Mouse (Mus musculus): ENCODE measurements around the gene Gdpd4.

Gdpd4 gene

DNA sequence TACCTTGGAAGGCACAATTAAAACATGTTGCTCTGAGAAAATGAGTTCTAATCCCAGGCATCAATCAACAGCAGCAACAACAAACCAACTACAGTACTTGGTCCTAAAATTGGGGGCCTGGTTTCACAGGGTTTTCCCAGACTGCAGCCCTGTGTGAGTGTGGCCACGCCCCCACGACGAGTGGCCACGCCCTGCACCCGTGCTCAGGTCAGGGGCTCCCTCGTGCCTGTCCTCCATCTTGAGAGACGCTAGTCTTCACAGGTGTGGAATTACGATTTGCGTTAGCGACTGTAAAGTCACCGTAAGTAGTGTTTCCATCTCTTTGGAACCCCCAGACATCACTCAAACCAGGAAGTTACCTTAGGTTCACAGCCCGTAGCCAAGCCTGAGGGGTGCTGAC is at the start of gene Gdpd4:
Gdpd4 (plus strand) TSS at position 214 of the 400 bp plus-strand sequence.
- Histone ChIP-seq H3K27me3 (ENCODE audit: control insufficient read depth, insufficient read depth, low read length, poor library complexity, severe bottlenecking) (no peaks in the 10 kb centered on the region), H3K36me3 (ENCODE audit: control insufficient read depth, insufficient read depth, low read length, poor library complexity, severe bottlenecking) (no peaks in the 10 kb centered on the region)
- DNase-seq (ENCODE audit: low read depth, low spot score), result no peak

DNA sequence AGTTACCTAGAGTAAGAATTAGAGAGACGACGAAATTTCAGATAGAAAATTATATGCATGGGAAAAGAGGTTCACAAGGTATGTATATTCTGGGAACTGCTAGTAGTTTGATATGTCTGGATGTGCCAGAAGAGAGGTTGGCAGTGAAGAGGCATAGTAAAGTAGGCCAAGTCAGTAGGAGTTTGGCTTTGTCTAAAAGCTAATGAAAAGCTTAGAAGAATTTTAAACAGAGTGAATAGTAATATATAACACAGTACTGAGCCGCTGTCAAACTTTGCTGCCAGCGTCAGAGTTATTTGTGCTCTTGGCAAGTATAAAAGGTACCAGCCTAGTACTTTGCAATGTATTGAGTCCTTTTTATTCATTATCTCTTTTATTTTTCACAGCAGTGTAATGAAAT is 47.4 kb upstream of the Gdpd4 start:
- no peak for DNase-seq (ENCODE audit: low read depth, low spot score)
- Histone ChIP-seq H3K27me3 (ENCODE audit: control insufficient read depth, insufficient read depth, low read length, poor library complexity, severe bottlenecking) (no peaks in the 10 kb centered on the region), H3K36me3 (ENCODE audit: control insufficient read depth, insufficient read depth, low read length, poor library complexity, severe bottlenecking) (no peaks in the 10 kb centered on the region)

DNA sequence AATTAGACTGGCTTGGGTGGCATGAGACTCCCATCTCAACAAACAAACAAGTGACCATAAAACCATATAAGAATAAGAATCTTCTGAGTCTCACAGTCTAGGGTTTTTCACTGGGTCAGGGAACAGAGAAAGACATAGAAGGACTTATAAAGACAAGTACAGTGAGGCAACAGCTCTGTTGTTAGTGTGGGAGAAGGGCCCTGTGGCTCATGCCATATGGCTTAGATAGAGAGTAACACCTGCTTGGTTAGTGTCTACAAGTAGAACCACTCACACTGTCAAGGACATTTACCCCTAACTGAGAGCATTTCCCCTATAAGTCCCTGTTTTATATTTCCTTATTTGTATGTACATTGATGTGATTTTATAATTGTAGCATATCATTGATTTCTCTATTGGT is 46.4 kb upstream of the Gdpd4 start:
- Histone ChIP-seq H3K27me3 (ENCODE audit: control insufficient read depth, insufficient read depth, low read length, poor library complexity, severe bottlenecking) (no peaks in the 10 kb centered on the region), H3K36me3 (ENCODE audit: control insufficient read depth, insufficient read depth, low read length, poor library complexity, severe bottlenecking) (no peaks in the 10 kb centered on the region)
- DNase-seq (ENCODE audit: low read depth, low spot score), result no peak

DNA sequence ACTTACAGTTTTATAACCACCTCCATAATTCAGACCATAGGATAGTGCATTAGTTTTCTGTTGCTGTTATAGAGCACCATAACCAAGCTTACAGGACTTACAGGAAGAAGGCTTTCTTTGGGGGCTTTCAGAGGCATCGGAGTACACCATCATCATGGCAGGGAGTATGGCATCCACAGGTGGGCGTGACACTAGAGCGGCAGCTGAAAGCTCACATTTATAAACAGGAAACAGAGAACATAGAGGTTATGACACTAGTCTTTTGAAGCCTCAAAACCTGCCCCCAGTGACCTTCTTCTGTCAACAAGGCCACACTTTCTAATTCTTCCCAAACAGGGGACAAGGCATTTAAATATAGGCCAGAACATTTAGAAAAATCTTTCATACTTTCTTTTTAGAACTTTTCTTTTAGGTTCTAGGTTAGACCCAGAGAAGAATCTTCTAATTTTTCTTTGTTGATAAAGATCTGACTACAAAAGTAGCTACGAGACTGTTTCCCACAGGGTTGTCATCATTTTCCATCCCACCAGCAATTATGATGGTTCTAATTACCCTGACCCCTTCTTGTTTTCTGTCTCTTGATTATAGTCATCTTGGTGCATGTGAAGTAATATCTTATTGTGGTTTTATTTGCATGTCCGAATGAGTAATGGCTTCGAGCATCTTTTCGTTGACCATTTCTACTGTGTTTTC is 41.8 kb upstream of the Gdpd4 start:
- no peak for DNase-seq (ENCODE audit: low read depth, low spot score)
- Histone ChIP-seq H3K36me3 (ENCODE audit: control insufficient read depth, insufficient read depth, low read length, poor library complexity, severe bottlenecking) (no peaks in the 10 kb centered on the region), H3K27me3 (ENCODE audit: control insufficient read depth, insufficient read depth, low read length, poor library complexity, severe bottlenecking) (no peaks in the 10 kb centered on the region)

DNA sequence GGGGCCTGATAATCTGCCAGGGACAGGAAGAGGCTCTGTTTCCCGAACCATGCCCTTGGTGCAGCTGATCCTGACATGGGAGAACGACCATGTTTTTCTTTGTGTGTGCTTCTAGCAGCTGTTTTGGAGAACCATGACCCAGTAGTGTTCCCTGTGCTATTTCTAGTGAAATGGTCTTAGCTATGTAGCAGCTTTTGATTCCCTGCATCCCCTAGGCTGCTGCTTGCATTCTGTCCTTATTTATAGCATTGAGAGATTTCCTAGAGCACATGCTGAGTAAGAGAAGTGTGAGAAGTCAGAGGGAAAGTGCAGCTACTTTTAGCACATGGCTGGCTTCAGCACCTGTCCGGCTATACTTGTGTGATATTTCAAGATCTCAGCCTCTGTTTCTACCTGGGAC is 8.1 kb upstream of the Gdpd4 start:
- no peaks in the 10 kb centered on the region for H3K36me3 ChIP-seq (ENCODE audit: control insufficient read depth, insufficient read depth, low read length, poor library complexity, severe bottlenecking)
- DNase-seq (ENCODE audit: low read depth, low spot score), result no peak
- H3K27me3 ChIP-seq (ENCODE audit: control insufficient read depth, insufficient read depth, low read length, poor library complexity, severe bottlenecking), result no peaks in the 10 kb centered on the region

DNA sequence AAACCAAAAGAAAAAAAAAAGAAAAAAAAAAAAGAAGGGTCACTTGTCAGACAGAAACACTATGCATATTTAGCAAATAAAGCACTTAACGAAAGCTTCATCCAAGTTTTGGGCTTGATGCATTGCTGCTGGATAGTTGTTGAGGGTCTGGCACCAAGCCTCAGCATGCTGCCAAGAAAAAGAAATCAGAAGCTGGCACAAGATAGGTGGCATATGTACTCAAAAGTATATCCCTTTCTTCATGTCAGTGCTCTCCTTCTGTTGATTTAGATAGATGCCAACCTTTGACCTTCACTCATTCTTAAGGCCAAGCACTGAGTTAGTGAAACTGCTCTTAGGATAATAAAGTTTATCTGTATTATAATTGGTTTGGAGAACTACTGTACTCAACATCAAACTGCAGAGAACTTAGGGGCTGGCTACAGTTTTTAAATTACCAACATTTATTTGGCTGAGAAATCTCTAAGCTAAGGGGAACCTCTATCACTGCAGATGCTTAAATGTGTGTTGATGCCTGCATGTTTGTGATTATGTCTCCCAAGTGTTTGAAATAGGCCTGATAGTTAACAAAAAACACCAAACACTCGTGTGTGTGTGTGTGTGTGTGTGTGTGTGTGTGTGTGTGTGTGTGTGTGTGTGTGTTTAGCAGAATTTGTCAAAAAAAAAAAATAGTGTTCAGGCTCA is 4.8 kb upstream of the Gdpd4 start:
- Histone ChIP-seq H3K36me3 (ENCODE audit: control insufficient read depth, insufficient read depth, low read length, poor library complexity, severe bottlenecking) (no peaks in the 10 kb centered on the region), H3K27me3 (ENCODE audit: control insufficient read depth, insufficient read depth, low read length, poor library complexity, severe bottlenecking) (no peaks in the 10 kb centered on the region)
- no peak for DNase-seq (ENCODE audit: low read depth, low spot score)

DNA sequence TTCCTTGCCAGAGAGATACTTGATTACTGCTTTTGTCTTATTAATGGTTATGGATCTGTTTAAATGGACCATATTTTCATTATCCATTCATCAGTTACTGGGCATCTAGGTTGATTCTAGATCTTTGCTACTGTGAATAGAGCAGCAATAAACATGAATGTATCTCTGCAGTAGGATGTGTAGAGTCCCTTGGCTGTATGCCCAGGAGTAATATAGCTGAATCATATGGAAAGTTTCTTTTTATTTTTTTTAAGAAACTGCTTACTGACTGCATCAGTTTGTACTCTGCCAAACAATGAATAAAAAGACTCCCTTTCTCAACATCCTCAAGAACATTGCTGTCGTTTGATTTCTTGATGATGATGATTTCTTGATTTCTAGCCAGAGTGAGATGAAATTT is 6.1 kb downstream of the Gdpd4 start:
- H3K27me3 ChIP-seq (ENCODE audit: control insufficient read depth, insufficient read depth, low read length, poor library complexity, severe bottlenecking), result no peaks in the 10 kb centered on the region
- DNase-seq (ENCODE audit: low read depth, low spot score), result no peak
- no peaks in the 10 kb centered on the region for H3K36me3 ChIP-seq (ENCODE audit: control insufficient read depth, insufficient read depth, low read length, poor library complexity, severe bottlenecking)

DNA sequence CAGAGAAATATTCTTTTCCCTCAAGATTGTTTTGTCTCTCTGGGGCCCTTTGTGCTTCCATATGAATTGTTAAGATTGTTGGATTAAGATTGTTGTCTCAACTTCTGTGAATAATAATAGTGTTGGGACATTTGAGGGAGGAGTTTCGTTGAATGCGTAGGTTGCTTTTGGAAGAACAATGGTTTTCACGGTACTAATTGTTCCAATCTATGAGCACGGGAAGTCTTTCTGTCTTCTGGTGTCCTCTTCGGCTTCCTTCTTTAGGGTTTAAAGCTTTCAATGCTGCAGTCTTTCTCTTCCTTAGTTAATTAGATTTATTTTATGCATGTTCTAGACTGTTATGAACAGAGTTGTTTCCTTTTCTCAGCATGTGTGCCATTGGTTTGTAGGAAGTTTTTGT is 7.2 kb downstream of the Gdpd4 start:
- no peak for DNase-seq (ENCODE audit: low read depth, low spot score)
- Histone ChIP-seq H3K36me3 (ENCODE audit: control insufficient read depth, insufficient read depth, low read length, poor library complexity, severe bottlenecking) (no peaks in the 10 kb centered on the region), H3K27me3 (ENCODE audit: control insufficient read depth, insufficient read depth, low read length, poor library complexity, severe bottlenecking) (no peaks in the 10 kb centered on the region)

DNA sequence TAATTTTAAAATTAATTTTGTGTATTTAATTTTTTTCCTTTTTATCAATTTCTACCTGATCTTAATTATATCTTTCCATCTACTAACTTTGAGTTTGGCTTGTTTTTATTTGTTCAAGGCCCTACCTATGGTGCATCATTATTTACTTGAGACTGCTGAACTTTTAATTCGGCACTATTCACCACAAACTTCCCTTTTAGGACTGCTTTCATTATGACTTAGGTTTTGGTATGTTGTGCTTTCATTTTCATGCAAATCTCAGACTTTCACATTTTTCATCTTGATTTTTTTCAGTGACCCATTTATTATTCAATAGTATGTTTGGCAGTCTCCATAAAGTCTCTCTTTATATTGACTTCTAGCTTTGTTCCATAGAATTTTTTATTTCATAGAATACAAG is 24.7 kb downstream of the Gdpd4 start:
- no peaks in the 10 kb centered on the region for H3K36me3 ChIP-seq (ENCODE audit: control insufficient read depth, insufficient read depth, low read length, poor library complexity, severe bottlenecking)
- no peak for DNase-seq (ENCODE audit: low read depth, low spot score)
- H3K27me3 ChIP-seq (ENCODE audit: control insufficient read depth, insufficient read depth, low read length, poor library complexity, severe bottlenecking), result no peaks in the 10 kb centered on the region

DNA sequence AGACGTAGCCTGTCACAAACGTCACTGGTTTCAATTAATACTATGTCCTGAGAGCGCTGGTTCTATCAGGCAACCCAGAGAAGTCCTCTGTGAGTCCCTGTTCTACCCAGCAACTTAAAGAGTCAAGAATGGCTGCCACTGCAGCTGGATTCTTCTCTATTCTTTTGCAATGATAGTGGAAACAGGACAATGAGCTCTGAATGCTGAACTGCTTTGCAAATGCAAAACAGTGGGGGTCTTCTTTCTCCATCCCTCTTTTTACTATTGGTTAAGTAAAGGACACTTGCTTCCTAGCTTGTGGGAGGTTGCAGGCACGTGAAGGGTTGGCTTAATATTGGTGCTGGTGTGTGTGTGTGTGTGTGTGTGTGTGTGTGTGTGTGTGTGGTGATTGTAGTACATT is 52.7 kb downstream of the Gdpd4 start:
- H3K27me3 ChIP-seq (ENCODE audit: control insufficient read depth, insufficient read depth, low read length, poor library complexity, severe bottlenecking), result no peaks in the 10 kb centered on the region
- no peak for DNase-seq (ENCODE audit: low read depth, low spot score)
- no peaks in the 10 kb centered on the region for H3K36me3 ChIP-seq (ENCODE audit: control insufficient read depth, insufficient read depth, low read length, poor library complexity, severe bottlenecking)

DNA sequence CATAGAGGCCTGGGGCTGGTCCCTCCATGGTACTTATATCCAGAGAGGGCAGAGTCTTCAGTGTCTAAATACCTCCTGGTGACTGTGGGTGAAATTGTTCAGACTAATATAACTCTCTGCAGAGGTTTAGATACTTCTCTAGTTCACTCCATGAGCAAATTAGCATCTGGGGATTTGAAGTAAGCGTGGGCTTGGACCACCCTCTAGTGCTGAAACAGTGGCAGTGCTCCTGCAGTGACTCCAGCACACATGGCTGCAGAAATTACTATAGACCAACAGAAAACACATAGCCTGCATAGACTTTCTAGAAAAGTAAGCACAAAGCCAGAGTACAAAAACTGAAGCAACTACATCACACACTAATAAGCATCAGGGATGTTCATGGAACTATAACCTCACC is 57.7 kb downstream of the Gdpd4 start:
- no peaks in the 10 kb centered on the region for H3K27me3 ChIP-seq (ENCODE audit: control insufficient read depth, insufficient read depth, low read length, poor library complexity, severe bottlenecking)
- DNase-seq (ENCODE audit: low read depth, low spot score), result peak; percentile 66
- H3K36me3 ChIP-seq (ENCODE audit: control insufficient read depth, insufficient read depth, low read length, poor library complexity, severe bottlenecking), result no peaks in the 10 kb centered on the region

DNA sequence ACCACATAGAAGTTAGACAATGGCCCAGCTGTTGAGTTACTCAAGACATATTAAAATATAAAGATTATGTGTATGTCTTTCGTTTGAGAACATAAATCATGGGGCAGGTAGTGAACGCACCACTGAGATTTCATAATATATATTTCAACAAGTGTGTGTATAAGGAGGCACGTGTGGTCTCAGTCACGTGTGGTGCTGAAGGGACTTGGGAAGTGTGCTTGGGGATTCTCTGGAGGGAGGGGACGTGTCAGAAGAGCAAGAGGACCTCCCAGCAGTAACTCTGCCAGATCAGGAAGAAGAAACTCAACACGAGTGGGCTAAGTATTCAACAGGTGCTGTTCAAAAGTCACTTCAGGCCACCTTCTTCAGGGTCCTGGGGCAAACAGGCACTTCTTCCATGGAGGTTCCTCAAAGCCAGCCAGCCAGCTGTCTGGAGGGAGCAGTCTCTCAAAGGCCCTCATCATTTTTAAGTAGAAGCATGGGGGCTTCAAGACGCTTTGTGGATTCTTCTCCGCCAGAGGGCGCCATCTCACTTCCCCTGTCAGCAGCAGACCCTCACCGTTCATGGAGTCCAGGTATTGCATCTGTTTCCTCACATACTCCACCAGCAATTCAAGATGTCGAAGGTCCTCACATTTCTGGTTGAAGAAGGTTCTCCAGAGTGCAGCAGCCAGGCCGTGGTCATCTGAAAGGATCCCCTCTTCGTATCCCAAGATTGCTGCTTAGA is 64.5 kb downstream of the Gdpd4 start:
- Histone ChIP-seq H3K27me3 (ENCODE audit: control insufficient read depth, insufficient read depth, low read length, poor library complexity, severe bottlenecking) (no peaks in the 10 kb centered on the region), H3K36me3 (ENCODE audit: control insufficient read depth, insufficient read depth, low read length, poor library complexity, severe bottlenecking) (no peaks in the 10 kb centered on the region)
- DNase-seq (ENCODE audit: low read depth, low spot score), result peak; percentile 63

DNA sequence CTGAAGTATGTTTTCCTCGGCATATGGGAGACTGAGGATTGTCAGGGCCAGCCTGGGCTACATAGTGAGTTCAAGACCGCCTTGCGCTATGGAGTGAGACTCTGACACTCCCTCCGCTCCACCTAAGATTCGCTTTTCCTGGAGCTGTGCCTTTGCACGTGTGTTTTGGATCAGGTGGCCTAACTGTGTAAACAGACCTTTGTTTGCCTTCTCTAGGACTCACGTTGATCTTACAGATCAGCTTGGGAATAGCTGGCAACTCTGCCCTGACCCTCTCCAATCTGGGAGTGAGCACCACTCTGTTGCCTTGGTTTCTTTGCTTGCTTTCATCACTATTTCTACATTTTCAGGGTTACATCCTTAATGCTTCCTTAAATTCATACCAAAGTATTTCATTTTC is 82.9 kb downstream of the Gdpd4 start:
- H3K27me3 ChIP-seq (ENCODE audit: control insufficient read depth, insufficient read depth, low read length, poor library complexity, severe bottlenecking), result no peaks in the 10 kb centered on the region
- no peak for DNase-seq (ENCODE audit: low read depth, low spot score)
- H3K36me3 ChIP-seq (ENCODE audit: control insufficient read depth, insufficient read depth, low read length, poor library complexity, severe bottlenecking), result no peaks in the 10 kb centered on the region

DNA sequence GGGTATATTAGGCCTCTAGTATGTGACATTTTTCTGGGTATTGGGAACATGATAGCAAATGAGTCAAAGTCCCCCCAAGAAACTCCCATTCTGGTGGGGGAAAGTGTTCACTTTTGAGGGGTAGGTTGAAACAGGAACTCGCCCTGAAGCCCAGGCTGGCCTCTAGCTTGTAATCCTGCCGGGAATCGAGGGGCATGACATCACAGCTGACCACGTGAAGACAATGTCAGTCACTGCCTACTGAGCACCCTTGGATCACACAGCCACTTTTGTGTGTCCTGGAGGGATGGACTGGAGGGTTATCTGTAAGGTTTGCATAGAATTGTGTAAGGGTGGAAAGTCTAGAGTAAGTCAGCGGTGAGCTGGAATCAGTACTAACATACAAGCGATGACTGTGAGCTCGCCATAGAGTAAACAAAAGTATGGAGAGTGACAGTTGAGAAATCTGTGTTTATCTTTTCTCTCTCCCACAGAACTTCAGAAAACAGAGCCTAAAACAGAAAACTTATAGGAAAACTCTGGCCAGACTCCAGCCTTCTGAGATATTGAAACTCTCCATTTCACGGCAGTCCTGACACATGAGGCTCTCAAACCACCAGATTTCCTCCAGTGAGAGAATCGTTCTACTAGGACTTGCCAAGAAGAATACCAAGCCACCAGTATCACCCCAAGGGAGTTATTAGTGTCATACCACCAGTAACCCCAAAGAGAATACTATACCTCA is 128.5 kb downstream of the Gdpd4 start:
- Histone ChIP-seq H3K36me3 (ENCODE audit: control insufficient read depth, insufficient read depth, low read length, poor library complexity, severe bottlenecking) (no peaks in the 10 kb centered on the region), H3K27me3 (ENCODE audit: control insufficient read depth, insufficient read depth, low read length, poor library complexity, severe bottlenecking) (no peaks in the 10 kb centered on the region)
- no peak for DNase-seq (ENCODE audit: low read depth, low spot score)

DNA sequence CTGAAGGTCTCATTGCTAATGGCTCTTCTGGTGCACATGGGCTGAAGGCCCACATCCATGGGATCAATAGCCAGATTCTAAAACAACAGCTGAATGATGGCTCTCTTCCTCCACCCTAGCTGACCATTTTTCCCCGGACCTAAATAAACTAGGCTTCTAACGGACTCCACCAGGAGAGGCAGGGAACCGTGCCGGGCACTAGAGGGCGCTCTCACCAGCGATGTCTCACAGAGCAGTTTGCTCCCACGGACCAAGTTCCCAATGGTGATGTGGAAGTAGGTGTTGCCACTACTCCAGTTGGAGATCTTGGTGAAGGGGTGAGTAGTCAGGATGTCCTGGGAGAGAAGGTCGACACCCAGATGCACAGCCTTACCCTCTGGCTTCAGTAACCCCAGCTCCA is 132.2 kb downstream of the Gdpd4 start:
- H3K36me3 ChIP-seq (ENCODE audit: control insufficient read depth, insufficient read depth, low read length, poor library complexity, severe bottlenecking), result 0 out of 2 replicates have a peak, but pooled peaks cover 1% of the 10 kb centered on the region
- DNase-seq (ENCODE audit: low read depth, low spot score), result peak; percentile 56

More for the DNA sequence above, 132.2 kb downstream of the Gdpd4 start:
- no peaks in the 10 kb centered on the region for H3K27me3 ChIP-seq (ENCODE audit: control insufficient read depth, insufficient read depth, low read length, poor library complexity, severe bottlenecking)
